Mouse (Mus musculus) heart, embryonic 16.5 days (tissue): ENCODE results near the gene C5ar1. TPM values are rescaled to one million over a fixed set of nuclear protein-coding genes. Genes with fewer than 3 reads are reported as not detected.
A peak's percentile ranks its signal among the peaks of the same experiment; 100 is the strongest.

Experiments
- ATAC-seq: fragments of 200-750 bp; cut with Nextera tagmentation; replicated peaks from 2 replicates; pipeline ENCODE4 v1.8.0; 2017; ENCODE audit warnings: moderate number of reproducible peaks; ENCODE audit not compliant: insufficient read depth, low FRiP score; ENCODE audit errors: extremely low read depth
- H3K27ac ChIP-seq: fragments of 300-500 bp; sonication (generic); 2 replicates; pipeline ENCODE4 v1.5.1; 2014; ENCODE audit warnings: mild to moderate bottlenecking, low read length, control low read depth, moderate library complexity
- H3K27me3 ChIP-seq: fragments of 300-500 bp; sonication (generic); 2 replicates; pipeline ENCODE4 v1.6.1; 2014; ENCODE audit warnings: low read length, mixed read lengths; ENCODE audit not compliant: control insufficient read depth, insufficient read depth
- H3K36me3 ChIP-seq: fragments of 300-500 bp; sonication (generic); 2 replicates; pipeline ENCODE4 v1.6.1; 2014; ENCODE audit not compliant: control insufficient read depth, insufficient read depth
- H3K4me1 ChIP-seq: fragments of 300-500 bp; sonication (generic); 2 replicates; pipeline ENCODE4 v1.6.1; 2014; ENCODE audit warnings: low read length, mixed read lengths; ENCODE audit not compliant: control insufficient read depth, insufficient read depth
- H3K4me2 ChIP-seq: fragments of 300-500 bp; sonication (generic); 2 replicates; pipeline ENCODE4 v1.6.1; 2014; ENCODE audit warnings: low read depth, mild to moderate bottlenecking, control low read depth, low read length
- H3K4me3 ChIP-seq: fragments of 300-500 bp; sonication (generic); 2 replicates; pipeline ENCODE4 v1.5.1; 2014; ENCODE audit warnings: mild to moderate bottlenecking, control low read depth, low read length
- H3K9ac ChIP-seq: fragments of 300-500 bp; sonication (generic); 2 replicates; pipeline ENCODE4 v1.6.1; 2014; ENCODE audit warnings: low read length, control low read depth
- H3K9me3 ChIP-seq: fragments of 300-500 bp; sonication (generic); replicated peaks from 2 replicates; pipeline ENCODE4 v1.6.1; 2016; ENCODE audit warnings: low read length; ENCODE audit not compliant: control insufficient read depth
- WGBS: fragments of 180-500 bp; shearing (Covaris S2); extraction: QIAGEN DNeasy Blood & Tissue Kit; methylation state at CpG from one replicate; pipeline ENCODE4 v1.1.7; 2014; 5-methylcytosine and 5-hydroxymethylcytosine counted together
- polyA plus RNA-seq: library from polyadenylated mRNA; unstranded; fragments of >200 nt; fragmentation: Nextera tagmentation; extraction: Ambion mirVana; gene quantifications from 2 replicates; pipeline ENCODE4 v1.2.1, GENCODE M21; 2015

C5ar1 gene
- polyA plus RNA-seq, 1 experiment from 2014 or later, result 3.2 TPM

DNA sequence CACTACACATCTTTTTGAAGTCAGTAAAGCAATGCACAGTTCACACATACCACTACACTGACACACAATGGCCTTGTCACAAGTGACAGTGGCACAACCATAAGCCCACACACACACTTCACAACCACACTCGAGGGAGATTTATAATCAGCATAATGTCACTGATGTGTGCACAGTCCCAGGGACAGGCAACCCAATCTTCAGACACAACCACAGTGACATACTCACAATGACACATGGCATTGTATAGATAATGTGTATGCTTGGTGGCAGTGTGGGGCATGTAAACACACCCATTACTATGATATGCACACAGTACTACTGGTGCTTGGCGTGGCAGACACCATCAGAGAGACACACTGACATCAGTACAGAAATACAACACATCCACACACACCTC, 36.8 kb upstream of the C5ar1 start:
- H3K4me3 ChIP-seq, result no peak overlapping the region
- H3K4me2 ChIP-seq, result peak overlapping the region; percentile 77; the same call in 1 of the 2 replicates
- H3K9me3 ChIP-seq, result no peaks in the 10 kb centered on the region
- no peaks in the 10 kb centered on the region for H3K27me3 ChIP-seq
- no peaks in the 10 kb centered on the region for H3K36me3 ChIP-seq
- no peak for ATAC-seq
- no peak overlapping the region for H3K9ac ChIP-seq
- 33% methylated on average over 2 of the region's 2 CpGs for WGBS
- H3K4me1 ChIP-seq, result peaks cover 27% of the 10 kb centered on the region
- peak overlapping the region; percentile 79 for H3K27ac ChIP-seq

DNA sequence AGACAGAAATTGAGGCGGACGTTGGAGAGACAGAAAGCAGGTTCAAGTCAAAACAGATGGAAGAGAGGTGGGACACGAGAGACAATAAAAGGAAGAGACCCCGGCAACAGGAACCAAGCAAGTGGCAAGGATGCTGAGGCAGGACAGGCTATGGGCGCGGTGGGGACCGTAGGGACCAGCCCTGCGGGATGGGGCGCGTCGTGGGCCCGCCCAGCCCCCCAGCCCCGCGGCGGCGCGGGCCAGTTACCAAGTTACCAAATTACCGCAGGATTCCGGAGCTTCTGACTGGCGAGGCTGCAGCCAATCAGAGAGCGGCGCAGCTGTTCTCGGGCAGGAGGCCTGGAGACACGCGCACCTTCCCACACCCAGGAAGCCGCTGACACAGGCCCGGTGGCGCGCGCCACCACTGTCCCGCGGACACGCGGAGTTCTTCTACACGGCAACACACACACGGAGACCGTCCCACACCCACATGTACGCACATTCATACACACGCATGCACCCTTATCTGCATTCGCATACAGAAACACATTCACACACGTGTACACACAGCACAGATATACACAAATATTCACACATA, 36.1 kb upstream of the C5ar1 start:
- peak overlapping the region; percentile 98 for H3K4me2 ChIP-seq
- WGBS, result 1% methylated on average over 41 of the region's 41 CpGs
- peak overlapping the region; percentile 73 for H3K4me3 ChIP-seq
- ATAC-seq, result peak; percentile 55
- H3K9ac ChIP-seq, result peak overlapping the region; percentile 73
- H3K36me3 ChIP-seq, result no peaks in the 10 kb centered on the region
- no peaks in the 10 kb centered on the region for H3K27me3 ChIP-seq
- H3K9me3 ChIP-seq, result no peaks in the 10 kb centered on the region
- peak overlapping the region; percentile 95 for H3K27ac ChIP-seq
- peaks cover 27% of the 10 kb centered on the region for H3K4me1 ChIP-seq

DNA sequence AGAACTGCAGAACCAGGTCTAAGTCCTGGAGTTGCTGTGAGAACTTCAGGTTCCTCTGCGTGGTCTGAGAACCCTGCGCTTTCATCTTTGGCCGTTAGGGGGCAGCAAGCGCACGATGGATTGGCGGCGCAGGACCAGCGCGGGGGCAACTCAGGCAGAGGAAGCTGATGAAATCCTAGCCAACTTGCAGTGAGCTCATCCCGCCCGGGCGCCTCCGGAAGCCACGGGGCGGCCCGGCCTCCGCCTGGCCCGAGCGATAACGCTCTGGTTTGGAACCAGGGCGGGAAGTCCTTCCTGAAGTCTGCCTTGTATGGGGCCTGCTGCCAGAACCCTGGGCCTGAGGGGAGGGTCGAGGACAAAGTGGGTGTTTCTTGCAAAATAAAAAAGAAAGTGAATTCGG, 35.5 kb upstream of the C5ar1 start:
- H3K4me1 ChIP-seq, result peaks cover 23% of the 10 kb centered on the region
- no peaks in the 10 kb centered on the region for H3K9me3 ChIP-seq
- 0% methylated on average over 23 of the region's 23 CpGs for WGBS
- H3K27me3 ChIP-seq, result no peaks in the 10 kb centered on the region
- peak overlapping the region; percentile 98 for H3K4me2 ChIP-seq
- peak; percentile 88 for ATAC-seq
- peak overlapping the region; percentile 95 for H3K27ac ChIP-seq
- peak overlapping the region; percentile 73 for H3K4me3 ChIP-seq
- no peaks in the 10 kb centered on the region for H3K36me3 ChIP-seq
- H3K9ac ChIP-seq, result peak overlapping the region; percentile 73

DNA sequence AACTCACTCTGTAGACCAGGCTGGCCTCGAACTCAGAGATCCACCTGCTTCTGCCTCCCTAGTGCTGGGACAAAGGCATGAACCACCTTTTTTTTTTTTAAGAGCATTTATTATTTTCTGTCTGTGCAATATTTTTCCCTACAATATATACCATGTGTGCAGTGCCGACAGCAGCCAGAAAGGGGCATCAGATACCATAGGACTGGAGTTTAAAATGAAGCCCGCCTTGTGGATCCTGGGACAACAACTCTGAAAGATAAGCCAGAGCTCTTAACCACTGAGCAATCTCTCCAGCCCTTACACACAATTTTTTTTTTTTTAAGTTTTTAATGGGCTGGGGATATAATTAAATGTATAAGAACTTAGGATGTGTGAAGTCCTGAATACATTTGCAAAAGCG, 35.0 kb upstream of the C5ar1 start:
- Histone ChIP-seq H3K9ac (peak overlapping the region; percentile 51; the same call in 1 of the 2 replicates), H3K36me3 (no peaks in the 10 kb centered on the region), H3K4me2 (peak overlapping the region; percentile 98), H3K4me3 (peak overlapping the region; percentile 73), H3K9me3 (no peaks in the 10 kb centered on the region), H3K27me3 (no peaks in the 10 kb centered on the region), H3K4me1 (peaks cover 18% of the 10 kb centered on the region), H3K27ac (peak overlapping the region; percentile 95)
- ATAC-seq, result no peak
- WGBS, result 23% methylated on average over 4 of the region's 4 CpGs

DNA sequence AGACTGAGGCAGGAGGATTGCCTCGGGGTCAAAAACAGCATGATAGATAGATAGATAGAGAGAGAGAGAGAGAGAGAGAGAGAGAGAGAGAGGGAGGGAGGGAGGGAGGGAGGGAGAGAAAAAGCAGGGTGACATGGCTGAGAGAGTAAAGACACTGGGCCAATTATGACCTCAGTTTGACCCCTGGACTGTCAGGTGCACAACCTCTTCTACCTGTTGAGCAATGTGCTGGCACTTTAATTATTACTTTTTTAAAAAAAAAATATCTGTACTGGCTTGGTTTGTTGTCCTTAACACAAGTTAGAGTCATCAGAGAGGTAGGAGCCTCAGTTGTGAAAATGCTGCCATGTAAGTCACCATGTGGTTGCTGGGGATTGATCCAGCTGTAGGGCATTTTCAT, 28.5 kb upstream of the C5ar1 start:
- ATAC-seq, result no peak
- Histone ChIP-seq H3K4me3 (no peak overlapping the region), H3K27ac (no peak overlapping the region), H3K36me3 (peaks cover 12% of the 10 kb centered on the region), H3K4me1 (peaks cover 4% of the 10 kb centered on the region; the same call in 1 of the 2 replicates), H3K9me3 (no peaks in the 10 kb centered on the region), H3K27me3 (no peaks in the 10 kb centered on the region), H3K4me2 (no peak overlapping the region), H3K9ac (no peak overlapping the region)
- WGBS, result 70% methylated on average over 1 of the region's 1 CpGs

DNA sequence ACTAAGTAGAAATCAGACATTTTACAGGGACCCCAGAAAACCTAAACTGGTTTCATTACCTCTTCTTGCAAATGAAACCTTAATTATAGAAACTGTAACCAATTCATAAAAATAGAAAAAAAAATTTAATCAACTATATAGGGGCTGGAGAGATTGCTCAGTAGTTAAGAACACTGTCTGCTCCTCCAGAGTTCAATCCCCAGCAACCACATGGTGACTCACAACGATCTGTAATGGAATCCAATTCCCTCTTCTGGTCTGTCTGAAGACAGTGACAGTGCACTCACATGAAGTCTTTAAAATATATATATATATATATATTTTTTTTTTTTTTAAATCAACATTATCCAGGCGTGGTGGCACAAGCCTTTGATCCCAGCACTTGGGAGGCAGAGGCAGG, 27.7 kb upstream of the C5ar1 start:
- H3K4me2 ChIP-seq, result peak overlapping the region; percentile 58
- peak overlapping the region; percentile 78 for H3K4me3 ChIP-seq
- H3K4me1 ChIP-seq, result peaks cover 4% of the 10 kb centered on the region; the same call in 1 of the 2 replicates
- peak overlapping the region; percentile 85 for H3K9ac ChIP-seq
- no peak for ATAC-seq
- no peaks in the 10 kb centered on the region for H3K27me3 ChIP-seq
- peak overlapping the region; percentile 98 for H3K27ac ChIP-seq
- peaks cover 18% of the 10 kb centered on the region for H3K36me3 ChIP-seq
- WGBS, result 79% methylated on average over 2 of the region's 2 CpGs
- no peaks in the 10 kb centered on the region for H3K9me3 ChIP-seq

DNA sequence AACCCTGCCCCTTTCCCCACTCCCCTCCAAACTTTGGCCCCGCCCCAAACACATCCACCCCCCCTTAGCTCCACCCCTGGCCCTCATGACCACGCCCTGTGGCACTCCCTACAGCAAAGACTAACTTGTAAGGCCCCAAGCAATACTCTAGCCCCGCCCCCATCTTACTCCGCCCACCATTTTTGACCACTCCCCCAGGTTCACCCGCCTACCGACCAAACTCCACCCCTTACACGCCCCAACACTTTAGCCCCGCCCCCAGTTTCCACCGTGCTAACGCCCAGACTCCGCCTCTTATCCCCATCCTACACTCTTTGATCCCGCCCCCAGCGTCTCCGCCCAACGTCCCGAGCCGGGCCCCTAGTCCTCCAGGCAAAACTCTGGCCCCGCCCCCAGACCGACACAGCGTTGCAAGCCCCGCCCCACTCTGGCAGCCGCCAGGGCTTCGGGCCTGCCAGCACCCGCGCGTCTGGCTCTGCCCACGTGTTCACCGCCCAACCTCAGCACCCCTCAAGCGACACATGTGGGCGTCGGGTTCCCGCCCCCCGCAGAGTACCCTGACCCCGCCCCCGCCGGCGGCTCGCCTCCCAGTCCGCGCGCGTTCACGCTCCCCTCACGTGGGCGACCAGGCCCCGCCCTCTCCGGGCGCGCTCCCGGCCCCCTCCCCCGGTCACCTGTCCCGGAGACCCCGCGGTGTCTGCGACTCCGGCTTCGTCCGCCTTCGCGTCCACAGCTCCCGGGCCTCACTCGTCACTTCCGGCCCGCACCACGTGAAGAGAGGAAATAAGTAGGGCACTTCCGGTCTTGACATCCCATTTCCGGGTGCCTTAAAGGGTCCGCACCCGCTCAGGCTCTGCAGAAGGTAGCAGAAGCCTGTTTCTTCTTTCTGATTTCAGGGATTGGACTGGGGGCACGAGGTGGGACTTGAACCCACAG, 27.0 kb upstream of the C5ar1 start, which contains the start of gene Ccdc9:
TSS of gene Ccdc9 (minus strand) at position 770 of the 936 bp plus-strand sequence.
- peak within 1 kb of the TSS; percentile 85 for H3K9ac ChIP-seq
- peak within 1 kb of the TSS; percentile 98 for H3K27ac ChIP-seq
- no peaks in the 10 kb centered on the region for H3K27me3 ChIP-seq
- H3K4me1 ChIP-seq, result peaks cover 4% of the 10 kb centered on the region; the same call in 1 of the 2 replicates
- H3K4me2 ChIP-seq, result peak within 1 kb of the TSS; percentile 58
- H3K4me3 ChIP-seq, result peak within 1 kb of the TSS; percentile 78
- peak; percentile 90 for ATAC-seq
- peaks cover 19% of the 10 kb centered on the region for H3K36me3 ChIP-seq
- no peaks in the 10 kb centered on the region for H3K9me3 ChIP-seq
- whole genome bisulfite sequencing, result under 1% methylated on average over 63 of the region's 70 CpGs

DNA sequence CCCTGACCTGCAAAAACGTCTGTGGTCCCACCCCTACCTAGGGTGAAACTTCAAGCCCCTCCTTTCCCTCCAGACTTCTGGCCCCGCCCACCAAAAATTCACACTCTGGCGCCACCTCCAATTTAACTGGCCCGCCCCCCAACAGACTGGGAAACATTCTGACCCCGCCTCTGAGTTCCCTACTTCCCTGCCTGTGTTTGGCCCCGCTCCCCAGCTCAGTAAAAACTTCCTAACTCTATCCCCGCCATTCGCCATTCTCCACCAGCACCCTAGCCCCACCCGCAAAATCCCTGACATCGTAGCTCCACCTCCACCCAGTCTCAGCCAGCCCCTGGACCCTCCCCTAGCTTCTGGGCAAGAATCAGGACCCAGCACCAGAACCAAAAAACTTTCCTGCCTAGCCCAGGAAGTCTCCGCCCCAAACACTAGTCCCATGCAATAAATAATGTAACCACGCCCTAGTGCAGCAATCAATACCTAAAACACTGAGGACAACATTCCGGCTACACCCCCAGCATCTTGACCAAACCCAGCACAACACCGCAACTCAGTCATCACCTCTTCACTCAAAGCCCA, 26.2 kb upstream of the C5ar1 start:
- Histone ChIP-seq H3K4me2 (peak overlapping the region; percentile 58), H3K4me3 (peak overlapping the region; percentile 78), H3K27ac (peak overlapping the region; percentile 98), H3K27me3 (no peaks in the 10 kb centered on the region), H3K36me3 (peaks cover 25% of the 10 kb centered on the region), H3K9ac (0 out of 2 replicates have a peak overlapping the region, but pooled peaks have one; percentile 23), H3K4me1 (peaks cover 4% of the 10 kb centered on the region; the same call in 1 of the 2 replicates), H3K9me3 (no peaks in the 10 kb centered on the region)
- peak; percentile 25 for ATAC-seq
- whole genome bisulfite sequencing, result 5% methylated on average over 14 of the region's 14 CpGs
